Mouse (Mus musculus) heart, postnatal 0 days (tissue): ENCODE data around the gene Adgrg1.

Experiments
- CTCF ChIP-seq: IDR thresholded peaks from 2 replicates; pipeline ENCODE4 v1.5.1; 2016; ENCODE audit warnings: antibody characterized with exemption, control low read depth, low read depth
- EP300 ChIP-seq: IDR thresholded peaks from 2 replicates; pipeline ENCODE4 v1.6.1; 2016; ENCODE audit warnings: antibody characterized with exemption, low read depth

DNA sequence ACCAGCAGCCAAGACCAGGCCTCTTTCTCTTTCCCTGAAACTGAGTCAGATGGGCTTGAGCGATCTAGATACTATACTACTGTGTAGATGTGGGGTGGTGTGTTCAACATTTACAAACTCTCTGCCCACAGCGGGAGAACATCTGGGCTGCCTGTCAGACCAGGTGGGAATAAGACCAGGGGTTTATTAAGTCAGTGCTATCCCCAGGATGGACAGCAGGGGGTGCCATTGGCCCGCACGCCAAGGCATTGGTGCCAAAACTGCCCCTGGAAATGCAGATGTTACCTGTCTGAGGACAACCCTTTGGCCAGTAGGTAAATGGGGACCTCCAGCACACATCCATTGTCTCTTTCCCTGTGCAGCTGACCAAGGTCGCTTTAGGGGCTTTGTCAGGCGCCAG is 32.0 kb upstream of the Adgrg1 start:
- peak; percentile 89 for TF ChIP-seq CTCF
- no peak for TF ChIP-seq EP300
